Mouse (Mus musculus): ENCODE measurements around the gene Pprc1. TPM values are rescaled to one million over a fixed set of nuclear protein-coding genes. Genes with fewer than 3 reads are reported as not detected.

The Pprc1 gene
- total RNA-seq, 2 experiments from 2014 or later: 26.6 to 28.5 TPM

- intact Hi-C loops (cut with DNase I): no loop called here
- no peak for DNase-seq (ENCODE audit: low spot score in 2 of 2)
These were observed 1.9 kb downstream of the Pprc1 start for GRCm38 (mm10) chr19:46046621-46047025.

GRCm38 (mm10) chr19:46047426-46047825, 2.7 kb downstream of the Pprc1 start:
- no peak for DNase-seq (ENCODE audit: low spot score in 2 of 2)
- intact Hi-C loops (cut with DNase I): no loop called here

- intact Hi-C loops (cut with DNase I): no loop called here
- DNase-seq (ENCODE audit: low spot score in 2 of 2): no peak
These were observed 4.4 kb downstream of the Pprc1 start for GRCm38 (mm10) chr19:46049129-46049528.

- intact Hi-C loops (cut with DNase I): no loop called here
These were observed 5.8 kb downstream of the Pprc1 start for GRCm38 (mm10) chr19:46050462-46050861.

GRCm38 (mm10) chr19:46055752-46056387, 11.2 kb downstream of the Pprc1 start:
- DNase-seq (ENCODE audit: low spot score in 2 of 2): no peak
- intact Hi-C loops (cut with DNase I): no loop called here

More at GRCm38 (mm10) chr19:46050462-46050861, 5.8 kb downstream of the Pprc1 start:
- no peak for DNase-seq (ENCODE audit: low spot score in 2 of 2)

- intact Hi-C loops (cut with DNase I): no loop called here
- peak; percentile 92 to 97 for DNase-seq (ENCODE audit: low spot score in 2 of 2)
These were observed 11.8 kb downstream of the Pprc1 start for GRCm38 (mm10) chr19:46056388-46056946.

- intact Hi-C loops (cut with DNase I): no loop called here
- peak; percentile 71 for DNase-seq (ENCODE audit: low spot score in 2 of 2)
These were observed 12.4 kb downstream of the Pprc1 start for GRCm38 (mm10) chr19:46056947-46057607.

GRCm38 (mm10) chr19:46058466-46058865, 13.8 kb downstream of the Pprc1 start:
- no peak for DNase-seq (ENCODE audit: low spot score in 2 of 2)
- intact Hi-C loops (cut with DNase I): no loop called here

- intact Hi-C loops (cut with DNase I): no loop called here
These were observed 16.2 kb downstream of the Pprc1 start for GRCm38 (mm10) chr19:46060845-46061244.

GRCm38 (mm10) chr19:46068054-46068453, 23.4 kb downstream of the Pprc1 start:
- no peak for DNase-seq (ENCODE audit: low spot score in 2 of 2)
- intact Hi-C loops (cut with DNase I): no loop called here

More at GRCm38 (mm10) chr19:46060845-46061244, 16.2 kb downstream of the Pprc1 start:
- DNase-seq (ENCODE audit: low spot score in 2 of 2): no peak

- intact Hi-C loops (cut with DNase I): no loop called here
- DNase-seq (ENCODE audit: low spot score in 2 of 2): no peak
These were observed 28.6 kb downstream of the Pprc1 start for GRCm38 (mm10) chr19:46073285-46073684.

GRCm38 (mm10) chr19:46074266-46074665, 29.6 kb downstream of the Pprc1 start:
- no peak for DNase-seq (ENCODE audit: low spot score in 2 of 2)
- intact Hi-C loops (cut with DNase I): no loop called here

GRCm38 (mm10) chr19:46075616-46076607, 31.2 kb downstream of the Pprc1 start, which contains the start of gene Nolc1:
Gene Nolc1 (plus strand): TSS chr19:46075863.
- peak; percentile 99 to 100 for DNase-seq (ENCODE audit: low spot score in 2 of 2)
- intact Hi-C loops (cut with DNase I): no loop called here

- intact Hi-C loops (cut with DNase I): no loop called here
These were observed 33.8 kb downstream of the Pprc1 start for GRCm38 (mm10) chr19:46078535-46078934.

GRCm38 (mm10) chr19:46085185-46085584, 40.5 kb downstream of the Pprc1 start:
- DNase-seq (ENCODE audit: low spot score in 2 of 2): no peak
- intact Hi-C loops (cut with DNase I): no loop called here

More at GRCm38 (mm10) chr19:46078535-46078934, 33.8 kb downstream of the Pprc1 start:
- DNase-seq (ENCODE audit: low spot score in 2 of 2): no peak

GRCm38 (mm10) chr19:46086337-46086736, 41.7 kb downstream of the Pprc1 start:
- intact Hi-C loops (cut with DNase I): no loop called here

GRCm38 (mm10) chr19:46087871-46088270, 43.2 kb downstream of the Pprc1 start:
- no peak for DNase-seq (ENCODE audit: low spot score in 2 of 2)
- intact Hi-C loops (cut with DNase I): no loop called here

More at GRCm38 (mm10) chr19:46086337-46086736, 41.7 kb downstream of the Pprc1 start:
- DNase-seq (ENCODE audit: low spot score in 2 of 2): peak; percentile 76 to 79

- no peak for DNase-seq (ENCODE audit: low spot score in 2 of 2)
- intact Hi-C loops (cut with DNase I): no loop called here
These were observed 47.0 kb downstream of the Pprc1 start for GRCm38 (mm10) chr19:46091641-46092040.

GRCm38 (mm10) chr19:46094144-46094543, 49.5 kb downstream of the Pprc1 start:
- intact Hi-C loops (cut with DNase I): no loop called here
- no peak for DNase-seq (ENCODE audit: low spot score in 2 of 2)
